Mouse (Mus musculus) liver, postnatal 0 days (tissue): ENCODE data around the gene Szt2.

Source experiments
- CTCF ChIP-seq: sonication (generic); IDR thresholded peaks from 2 replicates; pipeline ENCODE4 v1.5.1; 2016; ENCODE audit warnings: antibody characterized with exemption, low read depth
- EP300 ChIP-seq: IDR thresholded peaks from 2 replicates; pipeline ENCODE4 v1.6.1; 2016; ENCODE audit warnings: antibody characterized with exemption, low read depth, mild to moderate bottlenecking

- TF ChIP-seq EP300 (no peak), CTCF (no peak)
Observed at GRCm38 (mm10) chr4:118315286-118315685, 93.8 kb downstream of the Szt2 start.
